Mouse (Mus musculus) natural killer cell, adult 2 months (primary cell): Measurements from ENCODE around the gene Mthfsl.
"Not testable (repeated sequence)": the region's sequence is repeated elsewhere in the genome, so short reads cannot be mapped to it uniquely, and the experiment has no call there.

Experiments
- DNase-seq, 2 experiments: peaks; one replicate each; pipeline ENCODE4 v3.0.0; 2022; ENCODE audit warnings: low spot score in 2 of 2

The Mthfsl gene

DNA sequence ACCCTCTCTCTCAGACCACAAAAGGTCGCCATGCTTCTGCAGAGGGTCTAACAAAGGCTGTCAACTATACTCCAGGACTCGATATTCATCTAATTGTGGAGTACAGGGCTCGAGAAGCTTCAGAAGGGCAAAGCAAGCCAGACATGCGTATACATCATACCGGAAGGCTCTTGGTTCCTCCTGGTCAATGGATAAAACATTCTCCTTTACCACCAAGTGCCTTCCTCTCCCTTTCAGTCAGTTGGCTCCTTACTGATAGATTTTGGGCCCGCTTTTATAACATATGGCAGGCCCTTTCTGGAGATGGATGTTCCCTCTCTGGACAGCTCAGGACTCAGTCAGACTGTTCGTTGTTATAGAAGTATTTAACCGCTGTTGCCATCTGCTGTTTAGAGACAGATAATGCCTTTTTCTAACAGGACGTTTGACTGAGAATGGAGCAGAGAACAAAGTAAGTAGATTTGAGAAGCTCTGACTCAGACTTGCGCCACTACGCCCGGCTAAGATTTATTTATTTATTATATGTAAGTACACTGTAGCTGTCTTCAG lies at the start of gene Mthfsl:
Gene Mthfsl, minus strand, starts transcription at position 308 of the 549 bp plus-strand sequence.
- DNase-seq = peak; percentile 34 to 40

DNA sequence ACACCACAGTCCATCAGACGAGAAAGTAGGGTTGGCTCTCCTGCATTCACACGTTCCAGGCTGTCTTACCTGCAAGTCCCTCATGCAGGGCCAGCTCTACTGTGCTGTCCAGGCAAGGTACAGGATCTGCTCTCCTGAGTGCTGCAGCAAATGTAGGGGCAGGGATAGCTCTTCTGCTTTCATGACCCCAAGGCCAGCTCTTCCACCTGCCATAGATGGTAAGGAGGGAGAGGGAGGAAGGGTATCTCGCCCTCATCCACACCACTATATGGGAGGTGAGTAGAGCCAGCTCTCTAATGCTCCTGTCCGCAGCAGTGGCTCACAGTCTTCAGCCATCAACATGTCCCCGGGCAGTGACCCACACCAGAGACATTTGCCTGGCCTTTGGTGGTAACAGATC lies 49.4 kb upstream of the Mthfsl start:
- not testable (repeated sequence) for DNase-seq

DNA sequence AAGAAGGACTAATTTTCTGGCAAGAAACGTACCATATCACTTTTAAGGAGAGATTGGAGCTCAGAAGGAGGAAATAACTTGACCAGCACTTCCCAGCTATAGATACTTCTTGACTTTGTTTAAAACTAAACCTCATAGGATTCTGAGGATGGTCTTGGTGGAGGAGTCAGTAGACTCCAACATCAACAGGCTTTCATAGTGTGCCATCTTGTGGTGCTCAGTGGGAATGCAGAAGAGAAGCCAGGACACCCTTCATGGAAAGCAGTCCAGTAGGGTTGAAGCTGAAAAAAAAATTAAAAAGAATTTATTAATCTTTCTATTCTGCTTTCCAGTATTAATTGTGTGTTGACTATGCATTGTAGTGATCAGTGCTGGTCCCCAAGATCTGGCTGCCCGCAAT lies 26.6 kb upstream of the Mthfsl start:
- peak in 1 of 2 experiments; percentile 45 for DNase-seq

DNA sequence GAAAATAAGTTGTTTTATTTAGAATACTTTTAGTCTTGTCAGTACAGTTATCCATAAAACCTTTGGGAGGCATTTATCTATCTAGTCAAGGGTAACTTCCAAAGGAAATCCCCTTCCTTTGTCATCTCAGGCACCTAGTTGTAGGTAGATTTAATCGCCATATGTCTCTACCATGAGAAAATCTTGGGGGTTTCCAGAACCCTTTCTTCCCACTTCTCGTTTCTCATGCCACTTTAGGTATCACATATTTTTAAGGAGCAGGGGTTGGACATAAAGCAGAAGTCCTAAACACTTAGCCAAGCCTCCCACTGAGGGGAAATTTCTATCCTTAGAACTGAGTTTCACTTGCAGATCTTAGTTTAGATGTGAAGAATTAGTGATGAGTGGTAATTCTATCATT lies 25.9 kb upstream of the Mthfsl start:
- not testable (repeated sequence) for DNase-seq

DNA sequence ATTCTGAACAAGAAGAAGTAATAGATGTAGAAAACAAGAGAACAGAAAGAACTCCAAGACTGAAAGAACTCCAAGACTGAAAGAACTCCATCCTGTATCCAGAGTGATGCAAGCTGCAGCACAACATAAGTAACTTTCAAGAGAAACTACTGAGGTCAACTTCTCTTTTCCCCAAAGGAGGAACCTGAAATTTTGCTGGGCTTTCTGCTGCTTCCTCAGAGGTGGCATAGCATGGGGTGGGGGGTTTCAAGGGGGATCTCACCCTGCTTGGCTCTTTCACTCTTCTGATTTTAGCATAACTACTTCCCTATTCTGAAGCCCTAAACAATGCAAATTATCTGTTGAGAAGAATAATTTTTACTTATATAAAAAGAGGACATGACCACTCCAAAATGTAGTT lies 15.2 kb upstream of the Mthfsl start:
- DNase-seq = not testable (repeated sequence)

DNA sequence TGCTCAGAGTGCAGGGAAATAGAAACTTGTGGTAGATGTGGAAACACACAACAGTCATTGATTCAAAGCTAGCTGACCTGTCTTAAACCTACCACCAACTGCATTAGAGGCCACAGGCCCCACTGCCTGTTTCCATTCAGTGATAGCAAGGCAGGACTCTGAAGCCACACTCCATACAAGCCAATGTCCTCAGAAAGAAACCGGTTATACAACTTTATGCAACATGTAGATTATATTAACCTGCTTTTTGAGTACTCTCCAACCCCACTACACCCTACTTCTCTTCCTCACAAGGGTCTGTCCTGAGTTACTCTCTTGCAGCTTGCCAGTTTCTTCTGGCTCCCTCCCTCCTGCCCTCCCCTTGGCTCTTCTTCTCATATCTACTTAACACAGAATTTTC lies 13.1 kb upstream of the Mthfsl start:
- not testable (repeated sequence) for DNase-seq

DNA sequence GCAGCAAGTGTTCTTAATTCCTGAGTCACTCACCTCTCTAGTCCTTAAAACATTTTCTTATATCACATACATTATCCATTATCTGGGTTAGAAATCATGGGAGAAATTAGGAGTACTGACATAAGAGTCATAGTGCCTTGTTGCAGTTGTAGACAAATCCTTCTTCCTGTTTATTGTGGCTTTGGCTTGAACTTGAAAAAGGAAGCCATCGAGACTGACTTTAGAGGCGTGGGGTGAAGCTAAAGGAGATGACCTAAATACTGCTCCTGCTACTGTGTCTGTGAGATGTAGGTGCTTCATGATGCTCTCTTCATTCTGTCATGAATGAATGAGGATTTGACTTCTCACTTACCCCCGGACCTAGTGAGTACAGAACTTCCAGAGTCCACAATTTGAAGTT lies 12.2 kb upstream of the Mthfsl start:
- DNase-seq = not testable (repeated sequence)

DNA sequence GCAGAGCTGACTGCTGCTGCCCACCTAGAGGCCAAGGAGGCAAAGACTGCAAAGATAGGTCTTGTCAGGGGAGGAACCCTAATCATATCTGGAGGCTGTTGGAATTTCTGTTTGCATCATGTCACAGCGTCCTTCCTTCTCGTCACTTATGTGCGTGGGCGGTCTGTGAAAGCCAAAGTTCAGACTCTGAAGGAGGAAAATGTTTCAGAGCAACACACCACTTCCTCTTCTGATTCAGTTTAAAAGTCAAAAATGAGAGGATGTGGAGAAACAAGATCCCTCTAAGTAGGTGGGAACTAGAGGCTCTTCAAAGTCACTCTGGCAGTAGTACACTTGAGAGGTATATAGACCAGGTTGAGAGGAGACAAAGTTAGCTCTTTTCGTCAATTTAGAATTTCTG lies 11.6 kb upstream of the Mthfsl start, which contains the start of gene Bcl2a1d:
Gene Bcl2a1d, minus strand, starts transcription at position 187 of the 400 bp plus-strand sequence.
- peak; percentile 45 to 56 for DNase-seq

DNA sequence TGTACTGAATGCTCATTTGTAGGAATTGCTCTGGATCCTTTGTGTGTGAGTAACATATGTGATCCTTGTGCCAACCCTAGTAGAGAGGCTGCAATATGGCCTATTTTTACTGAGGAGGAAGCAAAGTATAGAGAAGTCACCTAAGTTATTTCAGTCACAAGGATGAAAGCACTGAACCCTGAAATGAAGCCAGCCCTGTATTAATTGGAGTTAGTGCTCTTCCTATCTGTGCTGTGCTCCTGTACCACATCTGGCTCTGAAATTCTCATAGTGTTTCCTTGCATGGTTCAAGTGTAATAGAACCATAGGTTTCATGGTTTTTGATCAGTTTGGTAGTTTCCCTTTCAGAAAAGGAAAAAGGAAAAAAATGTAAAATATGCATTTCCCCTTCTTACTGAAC lies 8.2 kb upstream of the Mthfsl start:
- peak in 1 of 2 experiments; percentile 30 for DNase-seq

DNA sequence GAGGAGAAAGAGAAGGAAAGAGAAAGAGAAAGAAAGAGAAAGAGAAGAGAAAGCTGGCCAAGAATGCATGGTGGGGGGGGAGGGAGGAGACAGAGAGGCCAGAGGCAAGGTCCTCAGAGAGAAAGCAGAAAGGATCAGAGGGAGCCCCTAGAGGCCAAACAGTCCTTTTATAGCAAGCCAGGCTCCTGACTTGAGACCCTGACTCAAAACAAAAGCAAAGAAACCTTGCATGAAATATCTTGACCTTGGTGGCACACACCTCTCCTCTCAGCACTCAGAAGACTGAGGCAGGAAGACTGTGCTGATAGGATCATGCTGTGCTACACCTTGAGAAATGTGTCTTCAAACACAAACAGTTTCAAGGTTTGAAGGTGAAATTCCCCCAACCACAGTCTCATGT lies 1.5 kb upstream of the Mthfsl start:
- DNase-seq = not testable (repeated sequence)

DNA sequence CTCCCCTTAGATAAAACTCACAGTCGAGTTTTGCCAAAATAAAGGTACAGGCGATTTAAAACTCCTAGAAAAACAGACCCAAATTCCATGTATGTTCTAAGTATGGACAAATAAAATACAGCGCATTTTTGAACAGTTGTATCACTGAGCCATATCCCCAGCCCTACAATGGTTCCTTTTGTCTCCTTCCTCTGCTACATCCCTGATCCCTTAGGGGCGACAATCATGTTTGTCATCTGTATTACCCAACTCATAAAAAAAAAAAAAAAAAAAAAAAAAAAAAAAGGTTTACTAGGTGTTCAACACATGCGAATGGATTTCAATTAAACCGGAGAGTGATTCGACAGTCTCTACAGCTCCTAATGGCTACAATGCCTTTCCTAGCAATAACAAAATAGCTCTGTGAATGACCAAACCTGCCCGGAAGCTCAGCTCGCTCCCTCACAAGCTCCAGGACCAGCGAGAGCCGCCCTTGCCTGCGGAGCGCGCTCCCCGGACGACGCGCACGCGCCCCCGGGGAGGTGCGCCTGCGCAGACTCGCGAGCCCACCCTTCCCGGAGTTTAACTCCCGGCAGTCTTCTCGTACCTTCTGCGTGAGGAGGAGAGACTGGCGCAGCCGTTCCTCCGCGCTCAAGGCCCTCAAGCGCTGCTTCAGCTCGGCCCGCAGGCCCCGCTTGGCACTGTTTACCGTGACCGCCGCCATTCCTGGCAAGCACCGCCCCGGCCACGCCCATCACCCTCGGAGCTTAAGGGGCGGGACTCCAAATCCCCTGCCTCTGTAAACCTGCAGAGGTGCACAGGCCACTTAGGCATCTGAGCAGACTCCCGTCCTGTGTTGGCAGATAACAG lies 799 bp downstream of the Mthfsl start:
- peak; percentile 51 to 56 for DNase-seq

DNA sequence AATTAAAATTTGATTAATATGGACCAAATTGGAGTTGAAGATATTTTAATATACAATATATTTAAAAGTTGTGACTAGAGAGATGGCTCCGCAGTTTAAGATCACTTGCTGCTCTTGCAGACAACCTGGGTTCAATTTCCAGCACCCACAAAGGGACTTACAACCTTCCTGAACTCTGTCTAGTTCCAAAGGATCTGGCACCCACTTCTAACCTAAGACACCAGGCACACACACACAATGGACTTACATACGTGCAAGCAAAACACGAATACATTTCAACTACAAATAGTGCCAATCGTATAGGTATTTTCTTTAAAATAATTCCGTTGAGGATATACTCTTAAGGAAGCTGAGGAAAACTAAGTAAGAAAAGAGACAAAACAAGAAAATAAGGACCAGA lies 1.5 kb downstream of the Mthfsl start:
- not testable (repeated sequence) for DNase-seq

DNA sequence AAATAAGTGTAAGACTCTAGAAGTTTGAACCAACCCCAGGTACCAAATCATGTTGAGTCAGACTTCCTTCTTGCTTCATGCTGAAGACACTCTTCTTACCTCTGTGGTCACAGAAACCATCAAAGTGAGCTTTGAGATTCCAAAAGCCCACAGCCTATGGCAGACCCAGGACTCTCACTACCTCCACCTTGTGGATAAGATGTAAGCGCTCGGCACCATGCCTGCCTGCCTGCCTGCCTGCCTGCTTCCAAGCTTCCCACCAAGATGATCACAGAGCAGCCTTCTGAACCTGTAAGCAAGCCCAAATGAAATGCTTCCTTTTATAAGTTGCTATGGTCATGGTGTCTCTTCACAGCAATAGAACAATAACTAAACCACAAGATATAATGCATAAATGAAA lies 2.0 kb downstream of the Mthfsl start:
- DNase-seq = peak in 1 of 2 experiments; percentile 39

DNA sequence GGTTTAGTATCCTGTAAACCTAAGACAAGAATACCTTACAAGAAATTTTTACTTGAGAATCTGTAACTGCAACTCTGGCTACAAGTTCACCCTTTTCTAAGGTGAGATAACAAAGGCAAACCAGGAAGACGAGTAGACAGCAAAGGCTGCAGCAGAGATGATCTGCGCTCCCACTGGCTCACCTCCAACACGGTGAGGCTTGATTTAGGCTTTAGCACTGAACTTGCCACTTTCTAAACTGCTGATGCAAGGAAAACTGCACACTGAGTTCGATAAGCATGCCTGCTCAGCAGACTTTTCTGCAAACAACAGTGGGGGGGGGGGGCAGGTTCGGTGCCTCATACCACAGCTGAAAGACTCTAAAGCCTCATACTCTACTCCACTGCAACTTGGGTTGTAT lies 5.6 kb downstream of the Mthfsl start:
- not testable (repeated sequence) for DNase-seq

DNA sequence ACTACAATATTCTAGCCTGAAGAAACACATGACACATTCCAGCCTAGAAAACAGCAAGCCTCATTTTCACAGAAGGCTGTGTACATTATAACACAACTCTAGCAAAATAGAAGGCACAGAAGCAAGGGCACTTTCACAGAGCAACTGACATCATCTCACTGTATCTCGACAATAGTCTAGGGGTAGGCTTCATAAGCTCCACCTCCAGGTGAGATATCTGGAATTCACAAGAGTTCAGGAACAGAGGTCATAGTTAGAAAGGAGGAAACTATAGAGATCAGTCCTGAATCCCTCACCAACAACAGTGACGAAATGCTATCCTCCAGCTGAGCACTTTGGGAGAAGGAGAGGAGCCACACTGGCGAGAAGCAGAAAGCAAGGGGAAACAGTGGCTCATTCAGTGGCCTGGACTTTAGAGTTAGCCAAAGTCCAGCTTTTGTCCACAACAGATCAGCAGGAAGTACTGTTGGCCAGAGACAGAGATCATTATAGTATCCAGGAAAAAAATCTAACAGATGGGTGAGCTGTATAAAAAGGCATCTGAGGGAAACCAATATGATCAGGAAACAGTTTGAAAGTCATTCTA lies 7.8 kb downstream of the Mthfsl start:
- not testable (repeated sequence) for DNase-seq

DNA sequence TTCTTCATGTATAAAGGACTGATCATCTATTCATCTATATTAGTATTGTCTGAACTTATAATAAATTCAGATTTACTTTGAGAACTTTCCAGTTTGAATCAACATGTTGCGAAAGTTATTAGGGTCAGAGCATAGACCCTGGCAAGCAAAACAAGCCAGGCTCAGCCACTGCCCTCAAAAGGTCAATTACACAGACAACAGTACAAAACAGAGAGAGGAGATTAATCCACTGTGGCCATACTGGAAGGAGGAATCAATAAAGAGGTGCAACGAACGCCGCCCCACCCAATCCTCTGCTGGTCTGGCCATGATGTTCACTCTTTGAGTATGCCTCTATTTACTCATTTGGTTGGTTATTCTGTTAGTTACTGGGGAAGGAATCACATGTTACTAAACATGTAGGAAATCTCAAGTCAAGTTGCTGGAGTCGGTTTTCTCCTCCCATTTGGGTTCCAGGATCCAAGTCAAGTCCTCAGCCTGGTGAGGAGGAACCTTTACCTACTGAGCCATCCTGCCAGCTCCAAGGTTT lies 9.1 kb downstream of the Mthfsl start:
- not testable (repeated sequence) for DNase-seq

DNA sequence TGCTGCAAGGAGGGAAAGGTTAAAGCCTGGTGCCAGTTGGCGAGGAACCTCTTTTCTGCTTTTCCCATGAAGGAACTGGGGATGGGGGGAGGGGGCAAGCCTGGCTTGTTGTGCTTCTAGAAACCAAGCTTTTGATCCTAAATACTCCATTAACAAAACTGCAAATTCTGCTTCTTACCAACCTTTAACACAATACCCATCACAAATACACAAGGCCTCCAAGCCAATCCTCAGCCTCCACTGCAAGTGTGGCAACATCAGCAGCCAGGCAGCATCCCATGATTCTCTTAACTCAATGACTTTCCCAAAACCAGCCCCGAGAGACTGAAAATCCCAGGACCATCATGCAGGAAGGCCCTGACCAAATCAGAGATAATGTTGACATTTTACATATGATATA lies 9.7 kb downstream of the Mthfsl start:
- not testable (repeated sequence) for DNase-seq

DNA sequence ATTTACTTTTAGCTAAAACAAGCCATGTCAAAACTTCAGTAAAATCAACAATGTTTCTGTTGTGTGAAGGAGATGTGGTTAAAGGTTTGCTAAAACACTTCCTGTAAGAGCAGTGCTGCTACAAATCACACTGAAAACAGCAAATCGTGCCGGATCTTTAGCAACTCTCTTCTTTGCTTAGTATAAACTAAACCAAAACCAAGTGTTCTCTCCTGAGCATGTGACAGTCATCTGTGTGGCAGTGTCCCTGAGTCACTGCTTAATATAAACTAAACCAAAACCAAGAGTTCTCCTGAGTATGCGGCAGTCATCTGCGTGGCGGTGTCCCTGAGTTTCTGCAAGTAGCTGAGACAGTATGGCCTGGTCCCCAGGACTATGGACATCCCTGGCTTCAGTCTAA lies 10.3 kb downstream of the Mthfsl start:
- not testable (repeated sequence) for DNase-seq

DNA sequence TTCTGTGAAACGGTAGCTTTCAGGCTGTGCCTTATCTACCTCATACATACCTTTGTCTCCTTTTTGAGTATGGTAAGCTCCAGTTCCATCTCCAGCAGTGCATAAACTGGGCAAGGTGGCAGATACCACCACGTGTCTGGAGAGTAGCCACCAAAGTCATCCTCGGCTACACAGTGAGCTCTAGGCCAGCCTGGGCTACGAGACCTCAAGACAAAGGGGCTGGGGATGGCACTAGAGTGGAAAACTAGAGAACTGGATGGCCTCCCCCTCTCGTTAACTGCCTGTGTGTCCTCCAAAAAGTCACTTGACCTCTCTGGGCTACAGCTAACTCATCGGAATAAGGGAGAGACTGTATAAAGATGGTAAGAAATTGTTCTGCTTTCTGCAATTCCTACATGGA lies 10.8 kb downstream of the Mthfsl start:
- DNase-seq = no peak

DNA sequence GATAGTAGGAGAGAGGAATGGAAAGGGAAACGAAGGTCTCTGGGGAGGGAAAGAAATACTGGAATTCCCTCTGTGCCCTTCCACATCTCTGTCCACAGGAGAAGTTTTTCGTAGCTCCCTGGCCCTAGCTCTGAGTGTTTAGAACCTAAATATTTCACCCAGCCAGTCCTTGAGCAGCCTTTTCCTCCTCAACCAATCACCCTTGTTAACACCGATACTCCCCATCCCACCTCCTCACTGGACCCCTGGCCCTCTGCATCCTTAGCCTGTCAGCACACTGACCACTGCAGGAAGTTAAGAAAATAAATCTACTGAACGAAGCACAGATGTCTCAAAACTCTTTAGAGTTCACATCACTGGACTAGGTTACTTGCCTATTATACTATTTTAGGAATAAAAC lies 13.4 kb downstream of the Mthfsl start:
- DNase-seq = no peak

DNA sequence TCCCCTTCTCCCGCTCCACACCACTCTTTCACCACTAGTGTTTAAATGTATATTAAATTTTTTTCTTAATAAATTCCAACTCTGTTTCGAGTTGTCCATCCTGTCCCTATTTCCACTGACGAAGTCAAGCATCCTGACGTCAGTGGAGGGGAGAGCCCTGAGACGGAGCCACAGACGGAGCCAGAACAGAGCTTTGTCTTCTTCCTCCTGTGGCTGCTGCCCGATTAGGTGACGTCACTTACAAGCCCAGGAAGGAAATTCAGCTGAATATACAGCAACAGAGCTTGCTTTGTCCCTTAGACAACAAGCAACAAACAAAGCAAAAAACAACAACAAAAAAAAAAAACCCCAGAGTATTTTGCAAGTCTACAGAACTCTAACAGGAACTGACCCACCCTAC lies 14.9 kb downstream of the Mthfsl start:
- DNase-seq = not testable (repeated sequence)

DNA sequence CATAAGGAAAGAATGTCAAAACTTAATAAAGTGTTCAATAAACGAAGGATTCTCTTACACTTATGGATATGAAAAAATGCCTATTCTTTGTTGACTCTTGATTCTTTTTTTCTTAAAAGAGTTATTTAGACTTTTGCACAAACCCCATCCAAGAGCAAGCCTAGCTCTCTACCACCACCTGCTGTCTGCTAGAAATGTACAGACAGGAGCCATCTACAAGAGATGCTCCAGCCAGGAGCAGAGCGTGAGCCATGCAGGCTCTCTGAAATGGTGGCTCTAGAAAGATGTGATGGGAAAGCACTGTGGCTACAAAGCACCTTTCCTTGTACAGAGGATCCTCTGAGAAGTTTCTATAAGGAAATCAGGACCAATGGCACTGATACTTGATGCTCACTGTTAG lies 21.4 kb downstream of the Mthfsl start:
- not testable (repeated sequence) for DNase-seq
